Mouse (Mus musculus) bone marrow macrophage, adult 2 months (primary cell): ENCODE data around the gene Fbxl12. TPM values are rescaled to one million over a fixed set of nuclear protein-coding genes. Genes with fewer than 3 reads are reported as not detected.

Source experiments
- H3K27ac ChIP-seq: 2 replicates; pipeline ENCODE4 v1.5.1; 2012; ENCODE audit warnings: low read depth, low read length; ENCODE audit not compliant: insufficient read depth
- H3K4me1 ChIP-seq: 2 replicates; pipeline ENCODE4 v1.6.1; 2012; ENCODE audit warnings: low read length; ENCODE audit not compliant: control insufficient read depth, insufficient read depth
- H3K4me3 ChIP-seq: 2 replicates; pipeline ENCODE4 v1.5.1; 2012; ENCODE audit warnings: mild to moderate bottlenecking, low read length, moderate library complexity; ENCODE audit not compliant: insufficient read depth
- CTCF ChIP-seq: IDR thresholded peaks from 2 replicates; pipeline ENCODE4 v1.5.1; 2012; ENCODE audit warnings: low read depth, mild to moderate bottlenecking, low read length, moderate library complexity
- POLR2A ChIP-seq: IDR thresholded peaks from 2 replicates; pipeline ENCODE4 v1.6.1; 2012; ENCODE audit warnings: mild to moderate bottlenecking, low read depth, low read length, borderline replicate concordance
- polyA plus RNA-seq: library from polyadenylated mRNA; stranded (reverse); fragments of >200 nt; gene quantifications from 2 replicates; pipeline ENCODE4 v1.2.4, GENCODE M21; 2012; ENCODE audit not compliant: missing spikeins, insufficient read depth, insufficient read length

Fbxl12 gene
- polyA plus RNA-seq, 1 experiment, result 15.7 TPM

- TF ChIP-seq CTCF (no peak), POLR2A (no peak)
- no peak overlapping the region for H3K4me3 ChIP-seq
- no peak overlapping the region for H3K27ac ChIP-seq
- H3K4me1 ChIP-seq, result peaks cover 4% of the 10 kb centered on the region
Measured at GRCm38 (mm10) chr9:20601270-20601669, 43.3 kb downstream of the Fbxl12 start.

DNA sequence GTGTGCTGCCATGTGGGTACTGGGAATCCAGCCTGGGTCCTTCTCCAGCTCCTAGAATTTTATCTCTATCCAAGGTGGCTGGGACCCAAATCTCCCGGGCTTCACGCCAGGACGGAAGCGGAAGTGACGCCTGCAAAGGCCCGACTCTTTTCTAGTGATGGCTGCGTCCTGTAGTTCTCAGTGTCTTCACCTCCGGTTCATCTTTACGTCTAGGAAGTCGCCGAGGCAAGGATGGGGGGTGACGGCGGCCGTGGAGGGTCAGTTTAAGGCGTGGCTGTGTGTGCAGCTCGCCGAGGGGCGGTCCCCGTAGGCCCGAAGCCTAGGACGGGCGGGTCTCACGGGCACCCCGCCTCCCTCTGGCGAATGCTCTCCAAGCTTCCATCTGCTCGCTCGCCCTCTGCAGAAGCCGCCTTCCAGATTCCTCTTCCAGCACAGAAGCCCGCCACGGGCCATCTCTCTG lies 63.4 kb downstream of the Fbxl12 start, which contains the start of gene Zfp846:
Gene Zfp846 (plus strand): TSS at position 117 of the 460 bp plus-strand sequence.
- peak within 1 kb of the TSS; percentile 74 for H3K4me3 ChIP-seq
- TF ChIP-seq POLR2A (no peak), CTCF (no peak)
- peak within 1 kb of the TSS; percentile 65 for H3K27ac ChIP-seq
- H3K4me1 ChIP-seq, result no peaks in the 10 kb centered on the region

- no peak overlapping the region for H3K27ac ChIP-seq
- TF ChIP-seq CTCF (no peak), POLR2A (no peak)
- no peak overlapping the region for H3K4me3 ChIP-seq
- H3K4me1 ChIP-seq, result no peaks in the 10 kb centered on the region
Measured at GRCm38 (mm10) chr9:20576591-20576990, 68.0 kb downstream of the Fbxl12 start.

DNA sequence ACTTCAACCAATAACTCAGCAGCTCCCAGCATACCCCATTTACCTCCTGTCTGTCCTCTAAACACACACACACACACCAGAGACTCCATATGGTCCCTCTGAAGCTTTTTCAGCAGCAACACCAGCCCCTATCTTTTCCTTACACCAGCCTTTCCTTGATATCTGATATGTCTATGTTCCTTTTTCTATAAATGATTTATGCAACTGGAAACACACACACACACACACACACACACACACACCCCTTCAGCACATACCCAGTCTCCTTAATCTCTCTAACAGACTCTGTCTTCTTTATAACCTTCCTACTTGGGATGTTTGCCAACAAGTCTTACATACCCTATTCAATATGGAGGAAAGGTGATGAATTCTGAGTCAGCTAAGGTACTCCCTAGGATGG lies 73.5 kb downstream of the Fbxl12 start:
- TF ChIP-seq CTCF (no peak), POLR2A (no peak)
- Histone ChIP-seq H3K4me1 (no peaks in the 10 kb centered on the region), H3K4me3 (no peak overlapping the region), H3K27ac (no peak overlapping the region)

Other genes with a start within 250 kb of the Fbxl12 start
- 13.8 and 15.5 TPM in 2 replicates for gene Zfp26, start 184.6 kb downstream of the Fbxl12 start, polyA plus RNA-seq
- 14.7 and 15.7 TPM in 2 replicates for gene Zfp426, start 152.0 kb downstream of the Fbxl12 start, polyA plus RNA-seq
- gene Zfp266, start 123.3 kb downstream of the Fbxl12 start, polyA plus RNA-seq, result 16.1 and 20.6 TPM in 2 replicates
- gene Zfp846, start 63.5 kb downstream of the Fbxl12 start, polyA plus RNA-seq, result 7.4 and 7.5 TPM in 2 replicates
- gene Ubl5, start 1.9 kb downstream of the Fbxl12 start, polyA plus RNA-seq, result 309 and 316 TPM in 2 replicates
- gene Pin1, start 7.3 kb upstream of the Fbxl12 start, polyA plus RNA-seq, result 11.4 and 11.5 TPM in 2 replicates
- gene Olfm2, start 101.6 kb upstream of the Fbxl12 start, polyA plus RNA-seq, result not detected in 2 replicates
- 0.15 and 0.31 TPM in 2 replicates for gene Col5a3, start 170.3 kb upstream of the Fbxl12 start, polyA plus RNA-seq
- gene Rdh8, start 173.7 kb upstream of the Fbxl12 start, polyA plus RNA-seq, result not detected in 2 replicates
- gene A230050P20Rik, start 223.9 kb upstream of the Fbxl12 start, polyA plus RNA-seq, result 19.9 and 23.5 TPM in 2 replicates
- gene Angptl6, start 235.0 kb upstream of the Fbxl12 start, polyA plus RNA-seq, result 1.4 and 1.7 TPM in 2 replicates
- gene Ppan, start 243.4 kb upstream of the Fbxl12 start, polyA plus RNA-seq, result 9.2 and 11.9 TPM in 2 replicates